Mouse (Mus musculus) heart, postnatal 36 days (tissue): ENCODE measurements around the gene Clec11a. TPM values are rescaled to one million over a fixed set of nuclear protein-coding genes. Genes with fewer than 3 reads are reported as not detected.

Source experiments
- total RNA-seq, 2 experiments: library from RNA; stranded (reverse); gene quantifications; 2 replicates each; pipeline ENCODE4 v1.2.3; 2021

Gene Clec11a
- total RNA-seq, 2 experiments from 2014 or later = 0.75 to 0.84 TPM

Other genes with a start within 250 kb of the Clec11a start
- not detected for gene Klk1b21, start 204.6 kb downstream of the Clec11a start, total RNA-seq
- not detected for gene Klk1b22, start 194.2 kb downstream of the Clec11a start, total RNA-seq
- gene Klk1b16, start 170.1 kb downstream of the Clec11a start, total RNA-seq = not detected
- not detected for gene Klk1b24, start 118.7 kb downstream of the Clec11a start, total RNA-seq
- gene Klk1b3, start 108.7 kb downstream of the Clec11a start, total RNA-seq = not detected
- gene Klk1b4, start 99.5 kb downstream of the Clec11a start, total RNA-seq = not detected
- not detected for gene Klk1b5, start 91.0 kb downstream of the Clec11a start, total RNA-seq
- under 1 TPM in 1 of 2 experiments, not detected in 1; 0.33 TPM for gene Klk1, start 81.5 kb downstream of the Clec11a start, total RNA-seq
- not detected for gene Gm36864, start 70.7 kb downstream of the Clec11a start, total RNA-seq
- gene 1700028J19Rik, start 60.2 kb downstream of the Clec11a start, total RNA-seq = under 1 TPM; 0.58 to 0.70 TPM
- gene 2410002F23Rik, start 60.2 kb downstream of the Clec11a start, total RNA-seq = 10 to 100 TPM; 11.2 to 19.7 TPM
- gene Acp4, start 49.5 kb downstream of the Clec11a start, total RNA-seq = not detected
- gene Gm15517, start 45.5 kb downstream of the Clec11a start, total RNA-seq = not detected
- 1 to 10 TPM in 1 of 2 experiments, under 1 TPM in 1; 1.00 to 1.5 TPM for gene Shank1, start 3.4 kb upstream of the Clec11a start, total RNA-seq
- gene Syt3, start 77.2 kb upstream of the Clec11a start, total RNA-seq = 1 to 10 TPM; 1.7 to 3.4 TPM
- under 1 TPM in 1 of 2 experiments, not detected in 1; 0.68 TPM for gene 1700008O03Rik, start 78.9 kb upstream of the Clec11a start, total RNA-seq
- gene Lrrc4b, start 122.1 kb upstream of the Clec11a start, total RNA-seq = 10 to 100 TPM; 20.5 to 21.6 TPM
- under 1 TPM; 0.65 to 0.75 TPM for gene Aspdh, start 158.5 kb upstream of the Clec11a start, total RNA-seq
- 100 to 1,000 TPM; 127 to 143 TPM for gene Josd2, start 161.1 kb upstream of the Clec11a start, total RNA-seq
- gene Emc10, start 189.6 kb upstream of the Clec11a start, total RNA-seq = 10 to 100 TPM; 87.6 to 87.9 TPM
- 1 to 10 TPM; 3.1 to 3.2 TPM for gene Fam71e1, start 189.7 kb upstream of the Clec11a start, total RNA-seq
- 10 to 100 TPM; 16.5 to 20.1 TPM for gene Mybpc2, start 217.8 kb upstream of the Clec11a start, total RNA-seq
- gene Spib, start 225.2 kb upstream of the Clec11a start, total RNA-seq = under 1 TPM; 0.31 to 0.51 TPM
- 10 to 100 TPM; 11.9 to 14.0 TPM for gene Pold1, start 241.9 kb upstream of the Clec11a start, total RNA-seq
- gene Nr1h2, start 247.0 kb upstream of the Clec11a start, total RNA-seq = 10 to 100 TPM; 48.2 to 50.8 TPM